Mouse (Mus musculus) myocyte (in vitro differentiated cells): ENCODE results near the gene Cacna1e. TPM values are rescaled to one million over a fixed set of nuclear protein-coding genes. Genes with fewer than 3 reads are reported as not detected.

Experiments used
- H3K27me3 ChIP-seq: one replicate; pipeline ENCODE4 v1.6.1; 2011; ENCODE audit not compliant: control insufficient read depth, insufficient read depth, insufficient read length
- H3K36me3 ChIP-seq: one replicate; pipeline ENCODE4 v1.6.1; 2011; ENCODE audit not compliant: control insufficient read depth, insufficient read depth
- H3K4me2 ChIP-seq: one replicate; pipeline ENCODE4 v1.6.1; 2011; ENCODE audit warnings: low read depth, control low read depth
- H3K4me3 ChIP-seq: one replicate; pipeline ENCODE4 v1.5.1; 2011; ENCODE audit warnings: mild to moderate bottlenecking, control low read depth, moderate library complexity
- H3K79me2 ChIP-seq: one replicate; pipeline ENCODE4 v1.6.1; 2011; ENCODE audit not compliant: control insufficient read depth, insufficient read depth
- H3ac ChIP-seq: one replicate; pipeline ENCODE4 v1.6.1; 2011; ENCODE audit not compliant: control insufficient read depth, insufficient read length
- CEBPB ChIP-seq: IDR thresholded peaks from 2 replicates; pipeline ENCODE4 v1.6.1; 2011; ENCODE audit warnings: mild to moderate bottlenecking, moderate library complexity; ENCODE audit not compliant: poor library complexity, insufficient read depth, severe bottlenecking
- E2F4 ChIP-seq: IDR thresholded peaks from one replicate; pipeline ENCODE4 v1.6.1; 2011; ENCODE audit warnings: mild to moderate bottlenecking, control low read depth, moderate library complexity; ENCODE audit not compliant: insufficient read depth
- MAX ChIP-seq: IDR thresholded peaks from one replicate; pipeline ENCODE4 v1.6.1; 2011; ENCODE audit warnings: low read depth, mild to moderate bottlenecking, control low read depth
- MYOD1 ChIP-seq, 3 experiments: IDR thresholded peaks; one replicate each; pipeline ENCODE4 v1.6.1; 2011; ENCODE audit warnings: control low read depth in 2 of 3, low read depth in 2 of 3, mild to moderate bottlenecking in 2 of 3, moderate library complexity in 1 of 3; ENCODE audit not compliant: insufficient read length in 2 of 3, control insufficient read depth in 1 of 3
- MYOG ChIP-seq, 3 experiments: IDR thresholded peaks; one replicate each; pipeline ENCODE4 v1.6.1; 2011; ENCODE audit warnings: control low read depth in 2 of 3, low read depth in 2 of 3, mild to moderate bottlenecking in 2 of 3; ENCODE audit not compliant: insufficient read length in 2 of 3, control insufficient read depth in 1 of 3, insufficient read depth in 1 of 3
- POLR2A ChIP-seq: IDR thresholded peaks from one replicate; pipeline ENCODE4 v1.6.1; 2011; ENCODE audit warnings: low read depth, mild to moderate bottlenecking, control low read depth, moderate library complexity; ENCODE audit not compliant: insufficient read length
- POLR2AphosphoS2 ChIP-seq: IDR thresholded peaks from one replicate; pipeline ENCODE4 v1.6.1; 2011; ENCODE audit warnings: low read depth, control low read depth; ENCODE audit not compliant: insufficient read length
- REST ChIP-seq: IDR thresholded peaks from one replicate; pipeline ENCODE4 v1.6.1; 2011; ENCODE audit warnings: mild to moderate bottlenecking, control low read depth, moderate library complexity; ENCODE audit not compliant: insufficient read depth, insufficient read length
- SRF ChIP-seq: IDR thresholded peaks from one replicate; pipeline ENCODE4 v1.6.1; 2011; ENCODE audit warnings: low read depth; ENCODE audit not compliant: control insufficient read depth, insufficient read length
- TCF12 ChIP-seq: IDR thresholded peaks from one replicate; pipeline ENCODE4 v1.6.1; 2011; ENCODE audit warnings: mild to moderate bottlenecking, control low read depth; ENCODE audit not compliant: poor library complexity, insufficient read depth, severe bottlenecking
- TCF3 ChIP-seq: IDR thresholded peaks from one replicate; pipeline ENCODE4 v1.6.1; 2011; ENCODE audit warnings: low read depth, control low read depth; ENCODE audit not compliant: insufficient read length
- USF1 ChIP-seq: IDR thresholded peaks from one replicate; pipeline ENCODE4 v1.6.1; 2011; ENCODE audit warnings: low read depth, mild to moderate bottlenecking, control low read depth, moderate library complexity
- polyA plus RNA-seq: library from polyadenylated mRNA; unstranded; fragments of >200 nt; fragmentation: generic; extraction: Trizol; gene quantifications from one replicate; pipeline ENCODE4 v1.2.1, GENCODE M21; 2012; ENCODE audit warnings: missing spikeins

The Cacna1e gene
- polyA plus RNA-seq, 1 experiment: not detected

- TF ChIP-seq POLR2AphosphoS2: no peak
- no peak for TF ChIP-seq MAX
- no peak for TF ChIP-seq TCF12
- no peak for TF ChIP-seq POLR2A
- no peak for TF ChIP-seq SRF
- no peak for TF ChIP-seq E2F4
- TF ChIP-seq MYOD1 (IDR thresholded peaks at IDR 0.05; ENCODE audit: control insufficient read depth in 1 of 3, insufficient read length in 2 of 3, low read depth in 2 of 3): no peak
- TF ChIP-seq CEBPB: no peak
- TF ChIP-seq REST: no peak
- TF ChIP-seq MYOG (IDR thresholded peaks at IDR 0.05; ENCODE audit: control insufficient read depth in 1 of 3, insufficient read depth in 1 of 3, insufficient read length in 2 of 3, low read depth in 2 of 3): no peak
- no peak for TF ChIP-seq TCF3
- no peak for TF ChIP-seq USF1
- H3K27me3 ChIP-seq: no peaks in the 10 kb centered on the region
- no peak overlapping the region for H3ac ChIP-seq
- no peaks in the 10 kb centered on the region for H3K79me2 ChIP-seq
- H3K36me3 ChIP-seq: no peaks in the 10 kb centered on the region
- no peak overlapping the region for H3K4me3 ChIP-seq
- H3K4me2 ChIP-seq: no peak overlapping the region
Measured at GRCm38 (mm10) chr1:154678151-154678550, 206.2 kb downstream of the Cacna1e start.

- Histone ChIP-seq H3K4me3 (no peak overlapping the region), H3K36me3 (no peaks in the 10 kb centered on the region)
- TF ChIP-seq POLR2AphosphoS2 (no peak), MYOG (IDR thresholded peaks at IDR 0.05; ENCODE audit: control insufficient read depth in 1 of 3, insufficient read depth in 1 of 3, insufficient read length in 2 of 3, low read depth in 2 of 3) (no peak), MYOD1 (IDR thresholded peaks at IDR 0.05; ENCODE audit: control insufficient read depth in 1 of 3, insufficient read length in 2 of 3, low read depth in 2 of 3) (no peak), TCF12 (no peak), POLR2A (no peak), REST (no peak), TCF3 (no peak), E2F4 (no peak)
Measured at GRCm38 (mm10) chr1:154677677-154678076, 206.6 kb downstream of the Cacna1e start.

GRCm38 (mm10) chr1:154663721-154664120 lies 220.6 kb downstream of the Cacna1e start:
- TF ChIP-seq E2F4 (no peak), POLR2AphosphoS2 (no peak), SRF (no peak), USF1 (no peak), TCF3 (no peak), CEBPB (no peak), POLR2A (no peak), REST (no peak), TCF12 (no peak), MYOG (IDR thresholded peaks at IDR 0.05; ENCODE audit: control insufficient read depth in 1 of 3, insufficient read depth in 1 of 3, insufficient read length in 2 of 3, low read depth in 2 of 3) (no peak), MYOD1 (IDR thresholded peaks at IDR 0.05; ENCODE audit: control insufficient read depth in 1 of 3, insufficient read length in 2 of 3, low read depth in 2 of 3) (no peak), MAX (no peak)
- H3ac ChIP-seq: no peak overlapping the region
- H3K36me3 ChIP-seq: no peaks in the 10 kb centered on the region
- H3K4me2 ChIP-seq: no peak overlapping the region
- no peaks in the 10 kb centered on the region for H3K79me2 ChIP-seq
- no peaks in the 10 kb centered on the region for H3K27me3 ChIP-seq
- no peak overlapping the region for H3K4me3 ChIP-seq

More at GRCm38 (mm10) chr1:154677677-154678076, 206.6 kb downstream of the Cacna1e start:
- Histone ChIP-seq H3ac (no peak overlapping the region), H3K4me2 (no peak overlapping the region), H3K79me2 (no peaks in the 10 kb centered on the region), H3K27me3 (no peaks in the 10 kb centered on the region)

- Histone ChIP-seq H3K36me3 (no peaks in the 10 kb centered on the region), H3K79me2 (no peaks in the 10 kb centered on the region), H3K4me2 (no peak overlapping the region), H3K4me3 (no peak overlapping the region), H3ac (no peak overlapping the region), H3K27me3 (no peaks in the 10 kb centered on the region)
- TF ChIP-seq MAX (no peak), TCF12 (no peak), USF1 (no peak), MYOD1 (IDR thresholded peaks at IDR 0.05; ENCODE audit: control insufficient read depth in 1 of 3, insufficient read length in 2 of 3, low read depth in 2 of 3) (no peak), E2F4 (no peak), TCF3 (no peak), REST (no peak), POLR2A (no peak), SRF (no peak), CEBPB (no peak), POLR2AphosphoS2 (no peak), MYOG (IDR thresholded peaks at IDR 0.05; ENCODE audit: control insufficient read depth in 1 of 3, insufficient read depth in 1 of 3, insufficient read length in 2 of 3, low read depth in 2 of 3) (no peak)
Measured at GRCm38 (mm10) chr1:154661977-154662376, 222.3 kb downstream of the Cacna1e start.

GRCm38 (mm10) chr1:154661221-154661864 lies 223.0 kb downstream of the Cacna1e start:
- Histone ChIP-seq H3K4me2 (no peak overlapping the region), H3K79me2 (no peaks in the 10 kb centered on the region), H3ac (no peak overlapping the region), H3K36me3 (no peaks in the 10 kb centered on the region), H3K4me3 (no peak overlapping the region), H3K27me3 (no peaks in the 10 kb centered on the region)
- no peak for TF ChIP-seq MAX
- no peak for TF ChIP-seq POLR2A
- TF ChIP-seq POLR2AphosphoS2: no peak
- no peak for TF ChIP-seq CEBPB
- TF ChIP-seq REST: no peak
- TF ChIP-seq E2F4: no peak
- TF ChIP-seq TCF12: no peak
- TF ChIP-seq TCF3: no peak
- TF ChIP-seq SRF: no peak
- no peak for TF ChIP-seq USF1
- TF ChIP-seq MYOD1 (IDR thresholded peaks at IDR 0.05; ENCODE audit: control insufficient read depth in 1 of 3, insufficient read length in 2 of 3, low read depth in 2 of 3): no peak
- TF ChIP-seq MYOG (IDR thresholded peaks at IDR 0.05; ENCODE audit: control insufficient read depth in 1 of 3, insufficient read depth in 1 of 3, insufficient read length in 2 of 3, low read depth in 2 of 3): no peak
